Mouse (Mus musculus): ENCODE measurements around the gene Lmna.

Gene Lmna

GRCm38 (mm10) chr3:88470943-88471479 is 38.7 kb downstream of the Lmna start:
- no peak for DNase-seq (ENCODE audit: low read depth)

- DNase-seq (ENCODE audit: low read depth), result no peak
Observed at GRCm38 (mm10) chr3:88469466-88469865, 40.3 kb downstream of the Lmna start.

- no peak for DNase-seq (ENCODE audit: low read depth)
Observed at GRCm38 (mm10) chr3:88467116-88467824, 42.5 kb downstream of the Lmna start.

GRCm38 (mm10) chr3:88465127-88465526 is 44.6 kb downstream of the Lmna start:
- peak; percentile 75 for DNase-seq (ENCODE audit: low read depth)

- no peak for DNase-seq (ENCODE audit: low read depth)
Observed at GRCm38 (mm10) chr3:88464425-88464824, 45.3 kb downstream of the Lmna start.

- no peak for DNase-seq (ENCODE audit: low read depth)
Observed at GRCm38 (mm10) chr3:88460983-88461696, 48.6 kb downstream of the Lmna start, which contains the start of gene Sema4a. Gene Sema4a (minus strand): TSS chr3:88461182.

GRCm38 (mm10) chr3:88460029-88460428 is 49.7 kb downstream of the Lmna start:
- no peak for DNase-seq (ENCODE audit: low read depth)

GRCm38 (mm10) chr3:88458778-88459219 is 51.0 kb downstream of the Lmna start:
- DNase-seq (ENCODE audit: low read depth), result no peak

- no peak for DNase-seq (ENCODE audit: low read depth)
Observed at GRCm38 (mm10) chr3:88456746-88457532, 52.8 kb downstream of the Lmna start.

GRCm38 (mm10) chr3:88456313-88456712 is 53.4 kb downstream of the Lmna start:
- no peak for DNase-seq (ENCODE audit: low read depth)

GRCm38 (mm10) chr3:88455588-88456264 is 54.0 kb downstream of the Lmna start:
- no peak for DNase-seq (ENCODE audit: low read depth)

- no peak for DNase-seq (ENCODE audit: low read depth)
Observed at GRCm38 (mm10) chr3:88454762-88455587, 54.8 kb downstream of the Lmna start.

GRCm38 (mm10) chr3:88453986-88454385 is 55.8 kb downstream of the Lmna start:
- DNase-seq (ENCODE audit: low read depth), result no peak

GRCm38 (mm10) chr3:88453369-88453768 is 56.4 kb downstream of the Lmna start:
- no peak for DNase-seq (ENCODE audit: low read depth)

- no peak for DNase-seq (ENCODE audit: low read depth)
Observed at GRCm38 (mm10) chr3:88452716-88453115, 57.0 kb downstream of the Lmna start.

- no peak for DNase-seq (ENCODE audit: low read depth)
Observed at GRCm38 (mm10) chr3:88452246-88452645, 57.5 kb downstream of the Lmna start.

GRCm38 (mm10) chr3:88450379-88451131 is 59.2 kb downstream of the Lmna start:
- DNase-seq (ENCODE audit: low read depth), result no peak

- DNase-seq (ENCODE audit: low read depth), result no peak
Observed at GRCm38 (mm10) chr3:88449395-88450023, 60.2 kb downstream of the Lmna start.

- no peak for DNase-seq (ENCODE audit: low read depth)
Observed at GRCm38 (mm10) chr3:88448443-88448842, 61.3 kb downstream of the Lmna start.
